Mouse (Mus musculus) heart, embryonic 14.5 days (tissue): ENCODE data around the gene Lamb1. TPM values are rescaled to one million over a fixed set of nuclear protein-coding genes. Genes with fewer than 3 reads are reported as not detected.

Experiments used
- ATAC-seq: fragments of 200-750 bp; cut with Nextera tagmentation; 2 replicates; pipeline ENCODE4 v1.8.0; 2017; ENCODE audit warnings: low read depth, moderate TSS enrichment; ENCODE audit not compliant: insufficient number of reproducible peaks, insufficient read depth, low FRiP score
- H3K27ac ChIP-seq, 2 experiments: fragments of 200-500 bp in 1 of 2; fragments of 300-500 bp in 1 of 2; sonication (generic) in 1 of 2; replicated peaks in 1 of 2; 2 replicates each; pipeline ENCODE4 v1.5.1; 2012 to 2014; ENCODE audit warnings: low read depth in 2 of 2, low read length in 2 of 2, control low read depth in 1 of 2, mild to moderate bottlenecking in 1 of 2, mixed read lengths in 1 of 2; ENCODE audit not compliant: control insufficient read depth in 1 of 2, insufficient read depth in 1 of 2
- H3K27me3 ChIP-seq: fragments of 300-500 bp; sonication (generic); 2 replicates; pipeline ENCODE4 v1.6.1; 2014; ENCODE audit warnings: mild to moderate bottlenecking, low read length, control low read depth; ENCODE audit not compliant: control insufficient read depth, insufficient read depth
- H3K36me3 ChIP-seq: fragments of 300-500 bp; sonication (generic); 2 replicates; pipeline ENCODE4 v1.6.1; 2014; ENCODE audit warnings: mild to moderate bottlenecking, control low read depth, low read length, mixed read lengths; ENCODE audit not compliant: control insufficient read depth, insufficient read depth
- H3K4me1 ChIP-seq, 2 experiments: fragments of 200-500 bp in 1 of 2; fragments of 300-500 bp in 1 of 2; sonication (generic) in 1 of 2; 2 replicates each; pipeline ENCODE4 v1.6.1; 2012 to 2014; ENCODE audit warnings: low read length in 2 of 2, control low read depth in 1 of 2, mixed read lengths in 1 of 2; ENCODE audit not compliant: control insufficient read depth in 2 of 2, insufficient read depth in 2 of 2
- H3K4me2 ChIP-seq: fragments of 300-500 bp; sonication (generic); 2 replicates; pipeline ENCODE4 v1.6.1; 2014; ENCODE audit warnings: mild to moderate bottlenecking, low read length
- H3K4me3 ChIP-seq, 2 experiments: fragments of 200-500 bp in 1 of 2; fragments of 300-500 bp in 1 of 2; sonication (generic) in 1 of 2; 2 replicates each; pipeline ENCODE4 v1.5.1; 2012 to 2014; ENCODE audit warnings: low read length in 2 of 2, mild to moderate bottlenecking in 2 of 2, control low read depth in 1 of 2, low read depth in 1 of 2, moderate library complexity in 1 of 2; ENCODE audit not compliant: control insufficient read depth in 1 of 2, insufficient read depth in 1 of 2
- H3K9ac ChIP-seq: fragments of 300-500 bp; sonication (generic); 2 replicates; pipeline ENCODE4 v1.6.1; 2014; ENCODE audit warnings: mild to moderate bottlenecking, low read length
- H3K9me3 ChIP-seq: fragments of 300-500 bp; sonication (generic); 2 replicates; pipeline ENCODE4 v1.6.1; 2016; ENCODE audit warnings: low read length, control low read depth; ENCODE audit not compliant: control insufficient read depth
- WGBS: fragments of 180-500 bp; shearing (Covaris S2); extraction: QIAGEN DNeasy Blood & Tissue Kit; methylation state at CpG from one replicate; pipeline ENCODE4 v1.1.7; 2014; 5-methylcytosine and 5-hydroxymethylcytosine counted together
- polyA plus RNA-seq: library from polyadenylated mRNA; unstranded; fragments of >200 nt; fragmentation: Nextera tagmentation; extraction: Ambion mirVana; gene quantifications from 2 replicates; pipeline ENCODE4 v1.2.1, GENCODE M21; 2014

Gene Lamb1
- polyA plus RNA-seq = 96.3 and 101 TPM in 2 replicates

- H3K9ac ChIP-seq = peak within 1 kb of the TSS; percentile 97
- no peaks in the 10 kb centered on the region for H3K27me3 ChIP-seq
- peak within 1 kb of the TSS; percentile 75 to 86 for H3K4me3 ChIP-seq
- under 1% methylated on average over 39 of the region's 39 CpGs for WGBS
- peak within 1 kb of the TSS; percentile 75 for H3K4me2 ChIP-seq
- no peaks in the 10 kb centered on the region for H3K9me3 ChIP-seq
- peaks cover 36% of the 10 kb centered on the region for H3K36me3 ChIP-seq
- H3K27ac ChIP-seq = peak within 1 kb of the TSS; percentile 72 to 96
- peaks cover 38 to 62% of the 10 kb centered on the region in 2 experiments for H3K4me1 ChIP-seq
- ATAC-seq = peak; percentile 64
Measured at GRCm38 (mm10) chr12:31265005-31265721, at the start of gene Lamb1. Gene Lamb1, plus strand, starts transcription at chr12:31265234.

GRCm38 (mm10) chr12:31217232-31217631, 47.8 kb upstream of the Lamb1 start:
- H3K27ac ChIP-seq = no peak overlapping the region
- H3K27me3 ChIP-seq = no peaks in the 10 kb centered on the region
- ATAC-seq = no peak
- no peak overlapping the region for H3K4me3 ChIP-seq
- no peak overlapping the region for H3K4me2 ChIP-seq
- no peaks in the 10 kb centered on the region for H3K36me3 ChIP-seq
- no peak overlapping the region for H3K9ac ChIP-seq
- WGBS = 93% methylated on average over 5 of the region's 5 CpGs
- peaks cover 5 to 12% of the 10 kb centered on the region in 2 experiments for H3K4me1 ChIP-seq
- no peaks in the 10 kb centered on the region for H3K9me3 ChIP-seq

- Histone ChIP-seq H3K9me3 (no peaks in the 10 kb centered on the region), H3K36me3 (no peaks in the 10 kb centered on the region), H3K27me3 (no peaks in the 10 kb centered on the region), H3K9ac (no peak overlapping the region), H3K4me1 (peaks cover 0 to 10% of the 10 kb centered on the region in 2 experiments; a peak in 3 of 4 replicates), H3K4me2 (no peak overlapping the region), H3K27ac (no peak overlapping the region), H3K4me3 (no peak overlapping the region)
- WGBS = 58% methylated on average over 3 of the region's 3 CpGs
- ATAC-seq = no peak
Measured at GRCm38 (mm10) chr12:31218774-31219173, 46.3 kb upstream of the Lamb1 start.

- Histone ChIP-seq H3K4me1 (peaks cover 0 to 7% of the 10 kb centered on the region in 2 experiments; a peak in 2 of 4 replicates), H3K9ac (no peak overlapping the region), H3K27me3 (no peaks in the 10 kb centered on the region), H3K27ac (no peak overlapping the region), H3K9me3 (no peaks in the 10 kb centered on the region), H3K36me3 (no peaks in the 10 kb centered on the region), H3K4me3 (no peak overlapping the region), H3K4me2 (no peak overlapping the region)
- no peak for ATAC-seq
- 32% methylated on average over 6 of the region's 6 CpGs for WGBS
Measured at GRCm38 (mm10) chr12:31221522-31221921, 43.5 kb upstream of the Lamb1 start.

- ATAC-seq = no peak
- Histone ChIP-seq H3K4me1 (peaks cover 0 to 7% of the 10 kb centered on the region in 2 experiments; a peak in 2 of 4 replicates), H3K9ac (no peak overlapping the region), H3K36me3 (no peaks in the 10 kb centered on the region), H3K27me3 (no peaks in the 10 kb centered on the region), H3K4me3 (no peak overlapping the region), H3K27ac (no peak overlapping the region), H3K4me2 (no peak overlapping the region), H3K9me3 (no peaks in the 10 kb centered on the region)
- WGBS = 23% methylated on average over 2 of the region's 2 CpGs
Measured at GRCm38 (mm10) chr12:31222282-31222681, 42.8 kb upstream of the Lamb1 start.

GRCm38 (mm10) chr12:31222741-31223140, 42.3 kb upstream of the Lamb1 start:
- ATAC-seq = no peak
- WGBS = 49% methylated on average over 3 of the region's 3 CpGs
- no peak overlapping the region for H3K4me3 ChIP-seq

GRCm38 (mm10) chr12:31225451-31225850, 39.6 kb upstream of the Lamb1 start:
- H3K9me3 ChIP-seq = no peaks in the 10 kb centered on the region
- ATAC-seq = no peak
- H3K27me3 ChIP-seq = no peaks in the 10 kb centered on the region
- no peaks in the 10 kb centered on the region for H3K36me3 ChIP-seq
- H3K4me3 ChIP-seq = no peak overlapping the region
- peaks cover 4 to 21% of the 10 kb centered on the region in 2 experiments; a peak in 3 of 4 replicates for H3K4me1 ChIP-seq
- H3K4me2 ChIP-seq = no peak overlapping the region
- 57% methylated on average over 8 of the region's 8 CpGs for WGBS
- H3K9ac ChIP-seq = no peak overlapping the region
- H3K27ac ChIP-seq = no peak overlapping the region

More at GRCm38 (mm10) chr12:31222741-31223140, 42.3 kb upstream of the Lamb1 start:
- no peaks in the 10 kb centered on the region for H3K36me3 ChIP-seq
- H3K9ac ChIP-seq = no peak overlapping the region
- no peaks in the 10 kb centered on the region for H3K27me3 ChIP-seq
- H3K27ac ChIP-seq = no peak overlapping the region
- H3K4me2 ChIP-seq = no peak overlapping the region
- H3K9me3 ChIP-seq = no peaks in the 10 kb centered on the region
- H3K4me1 ChIP-seq = peaks cover 0 to 7% of the 10 kb centered on the region in 2 experiments; a peak in 2 of 4 replicates
